Mouse (Mus musculus) heart, postnatal 0 days (tissue): Measurements from ENCODE around the gene Mllt6. TPM values are rescaled to one million over a fixed set of nuclear protein-coding genes. Genes with fewer than 3 reads are reported as not detected.

Experiments used
- ATAC-seq: fragments of 200-750 bp; cut with Nextera tagmentation; 2 replicates; pipeline ENCODE4 v1.8.0; 2017; ENCODE audit warnings: low read depth, moderate number of reproducible peaks, moderate library complexity; ENCODE audit not compliant: insufficient read depth
- DNase-seq: peaks from one replicate; pipeline ENCODE4 v3.0.0-alpha.2; 2016; ENCODE audit warnings: low spot score
- H3K27ac ChIP-seq: fragments of 300-500 bp; sonication (generic); 2 replicates; pipeline ENCODE4 v1.5.1; 2014; ENCODE audit warnings: low read depth, mild to moderate bottlenecking
- H3K27me3 ChIP-seq: fragments of 300-500 bp; sonication (generic); 2 replicates; pipeline ENCODE4 v1.6.1; 2014; ENCODE audit warnings: low read length, mixed read lengths; ENCODE audit not compliant: control insufficient read depth, insufficient read depth
- H3K36me3 ChIP-seq: fragments of 300-500 bp; sonication (generic); replicated peaks from 2 replicates; pipeline ENCODE4 v1.6.1; 2014; ENCODE audit warnings: low read length, mixed read lengths; ENCODE audit not compliant: control insufficient read depth, insufficient read depth
- H3K4me1 ChIP-seq: fragments of 300-500 bp; sonication (generic); 2 replicates; pipeline ENCODE4 v1.6.1; 2014; ENCODE audit warnings: antibody characterized with exemption; ENCODE audit not compliant: control insufficient read depth, insufficient read depth
- H3K4me2 ChIP-seq: fragments of 300-500 bp; sonication (generic); 2 replicates; pipeline ENCODE4 v1.6.1; 2014; ENCODE audit warnings: low read depth, mild to moderate bottlenecking, low read length, moderate library complexity
- H3K4me3 ChIP-seq: fragments of 300-500 bp; sonication (generic); 2 replicates; pipeline ENCODE4 v1.5.1; 2014; ENCODE audit warnings: low read depth, low read length
- H3K9ac ChIP-seq: fragments of 300-500 bp; sonication (generic); replicated peaks from 2 replicates; pipeline ENCODE4 v1.6.1; 2014; ENCODE audit warnings: low read depth, low read length, mixed read lengths
- H3K9me3 ChIP-seq: fragments of 300-500 bp; sonication (generic); replicated peaks from 2 replicates; pipeline ENCODE4 v1.6.1; 2016; ENCODE audit warnings: low read length; ENCODE audit not compliant: control insufficient read depth
- CTCF ChIP-seq: IDR thresholded peaks from 2 replicates; pipeline ENCODE4 v1.5.1; 2016; ENCODE audit warnings: antibody characterized with exemption, control low read depth, low read depth
- EP300 ChIP-seq: IDR thresholded peaks from 2 replicates; pipeline ENCODE4 v1.6.1; 2016; ENCODE audit warnings: antibody characterized with exemption, low read depth
- WGBS: fragments of 180-500 bp; shearing (Covaris S2); extraction: QIAGEN DNeasy Blood & Tissue Kit; methylation state at CpG from one replicate; pipeline ENCODE4 v1.1.7; 2014; 5-methylcytosine and 5-hydroxymethylcytosine counted together
- polyA plus RNA-seq: library from polyadenylated mRNA; unstranded; fragments of >200 nt; fragmentation: Nextera tagmentation; extraction: Ambion mirVana; gene quantifications from 2 replicates; pipeline ENCODE4 v1.2.1, GENCODE M21; 2015
- total RNA-seq: library from RNA; depleted of rRNA; stranded (reverse); fragments of >200 nt; gene quantifications from 2 replicates; pipeline ENCODE4 v1.2.3, GENCODE M21; 2014; ENCODE audit warnings: low replicate concordance

The Mllt6 gene
- total and polyA plus RNA-seq, 2 experiments from 2014 or later, result 1.6 to 45.2 TPM

GRCm38 (mm10) chr11:97662207-97662892 lies 864 bp upstream of the Mllt6 start:
- Histone ChIP-seq H3K9ac (peak overlapping the region; percentile 89), H3K4me2 (peak overlapping the region; percentile 84), H3K9me3 (no peaks in the 10 kb centered on the region), H3K4me3 (peak overlapping the region; percentile 92), H3K4me1 (peaks cover 23% of the 10 kb centered on the region), H3K27ac (peak overlapping the region; percentile 84), H3K36me3 (peaks cover 14% of the 10 kb centered on the region), H3K27me3 (no peaks in the 10 kb centered on the region)
- ATAC-seq (no peak), DNase-seq (peak; percentile 80)
- WGBS, result 2% methylated on average over 21 of the region's 21 CpGs
- TF ChIP-seq EP300, result no peak
- no peak for TF ChIP-seq CTCF

- Histone ChIP-seq H3K36me3 (peaks cover 24% of the 10 kb centered on the region), H3K4me1 (peaks cover 22% of the 10 kb centered on the region), H3K4me2 (peak overlapping the region; percentile 84), H3K4me3 (peak overlapping the region; percentile 92), H3K27me3 (no peaks in the 10 kb centered on the region), H3K9me3 (no peaks in the 10 kb centered on the region), H3K27ac (peak overlapping the region; percentile 84), H3K9ac (peak overlapping the region; percentile 89)
- TF ChIP-seq CTCF (no peak), EP300 (no peak)
- DNase-seq (no peak), ATAC-seq (0 out of 2 replicates have a peak, but pooled peaks have one; percentile 14)
- 1% methylated on average over 35 of the region's 57 CpGs for WGBS
These were observed 519 bp downstream of the Mllt6 start for GRCm38 (mm10) chr11:97663528-97664338.

- TF ChIP-seq EP300, result no peak
- no peak for TF ChIP-seq CTCF
- Histone ChIP-seq H3K4me1 (peaks cover 22% of the 10 kb centered on the region), H3K9ac (peak overlapping the region; percentile 89), H3K4me3 (peak overlapping the region; percentile 92), H3K36me3 (peaks cover 30% of the 10 kb centered on the region), H3K9me3 (no peaks in the 10 kb centered on the region), H3K4me2 (peak overlapping the region; percentile 84), H3K27me3 (no peaks in the 10 kb centered on the region), H3K27ac (peak overlapping the region; percentile 84)
- ATAC-seq, result no peak
- no peak for DNase-seq
- WGBS, result 0% methylated on average over 7 of the region's 8 CpGs
These were observed 1.1 kb downstream of the Mllt6 start for GRCm38 (mm10) chr11:97664339-97664665.

GRCm38 (mm10) chr11:97664771-97665240 lies 1.6 kb downstream of the Mllt6 start:
- WGBS, result 31% methylated on average over 6 of the region's 6 CpGs
- H3K9me3 ChIP-seq, result no peaks in the 10 kb centered on the region
- H3K9ac ChIP-seq, result no peak overlapping the region
- H3K27ac ChIP-seq, result peak overlapping the region; percentile 84; the same call in 1 of the 2 replicates
- ATAC-seq (no peak), DNase-seq (no peak)
- peaks cover 30% of the 10 kb centered on the region for H3K36me3 ChIP-seq
- peak overlapping the region; percentile 92 for H3K4me3 ChIP-seq
- H3K4me1 ChIP-seq, result peaks cover 23% of the 10 kb centered on the region
- no peaks in the 10 kb centered on the region for H3K27me3 ChIP-seq
- TF ChIP-seq EP300 (no peak), CTCF (peak; percentile 32)
- H3K4me2 ChIP-seq, result peak overlapping the region; percentile 84

- H3K36me3 ChIP-seq, result peaks cover 35% of the 10 kb centered on the region
- H3K27me3 ChIP-seq, result no peaks in the 10 kb centered on the region
- no peak overlapping the region for H3K27ac ChIP-seq
- H3K9me3 ChIP-seq, result no peaks in the 10 kb centered on the region
- 89% methylated on average over 13 of the region's 13 CpGs for WGBS
- no peak overlapping the region for H3K9ac ChIP-seq
- peaks cover 27% of the 10 kb centered on the region for H3K4me1 ChIP-seq
- H3K4me3 ChIP-seq, result no peak overlapping the region
- ATAC-seq (no peak), DNase-seq (no peak)
- H3K4me2 ChIP-seq, result no peak overlapping the region
- TF ChIP-seq CTCF (no peak), EP300 (no peak)
These were observed 2.2 kb downstream of the Mllt6 start for GRCm38 (mm10) chr11:97665431-97665830.
